Mouse (Mus musculus) heart, postnatal 10 days (tissue): ENCODE measurements around the gene Zfp345. TPM values are rescaled to one million over a fixed set of nuclear protein-coding genes. Genes with fewer than 3 reads are reported as not detected.
"Not testable (repeated sequence)": the region's sequence is repeated elsewhere in the genome, so short reads cannot be mapped to it uniquely, and the experiment has no call there.

Source experiments
- DNase-seq, 2 experiments: peaks; one replicate each; pipeline ENCODE4 v3.0.0; 2021
- intact Hi-C: fragments of 180-260 bp; cut with DNase I; formaldehyde crosslinking; loops from one replicate; pipeline ENCODE4 v1.15.1; 2025
- total RNA-seq, 2 experiments: library from RNA; stranded (reverse); gene quantifications; 2 replicates each; pipeline ENCODE4 v1.2.3; 2021

Zfp345 gene
- under 1 TPM; 0.30 to 0.53 TPM for total RNA-seq

GRCm38 (mm10) chr2:150484939-150485778, at the start of gene Zfp345:
Gene Zfp345, minus strand, starts transcription at chr2:150485091.
- DNase-seq, result peak; percentile 4 to 16
- intact Hi-C loops, result not testable (repeated sequence)

- DNase-seq, result no peak
- intact Hi-C loops, result no loop called here
These were observed 40.9 kb upstream of the Zfp345 start for GRCm38 (mm10) chr2:150525703-150526207.

GRCm38 (mm10) chr2:150512837-150513236, 27.9 kb upstream of the Zfp345 start:
- DNase-seq, result no peak
- intact Hi-C loops, result no loop called here

DNA sequence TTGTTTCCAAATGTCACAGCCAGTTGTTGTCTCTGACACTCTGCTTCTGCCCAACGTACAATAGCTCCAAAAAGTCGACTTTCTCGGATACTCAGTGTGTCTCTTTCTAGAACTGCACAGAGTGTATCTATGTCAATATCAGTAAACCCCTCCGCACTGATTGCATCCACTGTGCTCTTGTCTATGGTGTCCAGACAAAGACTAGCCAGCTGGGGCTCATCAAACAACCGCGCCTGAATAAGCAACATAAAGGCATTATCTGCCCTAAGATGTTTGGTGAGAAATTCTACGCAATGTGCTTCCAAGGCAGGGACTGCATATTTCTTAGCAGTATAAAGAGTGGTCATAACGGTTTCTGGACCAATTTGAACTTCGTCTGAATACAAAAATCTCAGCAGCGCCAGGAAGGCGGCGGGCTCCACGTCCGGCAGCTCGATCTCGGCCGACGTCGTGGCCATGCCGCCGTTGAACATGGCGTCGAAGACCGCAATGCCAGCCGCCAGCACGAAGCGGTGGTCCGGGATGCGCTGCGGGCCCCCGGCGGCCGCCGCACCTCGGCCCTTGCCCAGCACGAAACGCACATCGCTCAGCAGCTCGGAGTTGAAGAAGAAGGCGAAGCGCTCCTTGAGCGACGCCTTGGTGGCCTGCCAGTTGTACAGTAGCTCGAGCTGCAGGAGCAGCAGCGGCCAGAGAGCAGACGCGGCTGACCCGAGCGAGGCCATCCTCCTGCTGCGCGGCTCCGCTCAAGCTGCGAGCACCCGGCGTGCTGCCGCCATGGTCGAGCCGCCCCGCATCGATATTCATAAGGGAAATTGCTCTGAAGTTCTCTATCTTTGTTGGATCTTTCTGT, 15.5 kb upstream of the Zfp345 start:
- DNase-seq, result not testable (repeated sequence)

DNA sequence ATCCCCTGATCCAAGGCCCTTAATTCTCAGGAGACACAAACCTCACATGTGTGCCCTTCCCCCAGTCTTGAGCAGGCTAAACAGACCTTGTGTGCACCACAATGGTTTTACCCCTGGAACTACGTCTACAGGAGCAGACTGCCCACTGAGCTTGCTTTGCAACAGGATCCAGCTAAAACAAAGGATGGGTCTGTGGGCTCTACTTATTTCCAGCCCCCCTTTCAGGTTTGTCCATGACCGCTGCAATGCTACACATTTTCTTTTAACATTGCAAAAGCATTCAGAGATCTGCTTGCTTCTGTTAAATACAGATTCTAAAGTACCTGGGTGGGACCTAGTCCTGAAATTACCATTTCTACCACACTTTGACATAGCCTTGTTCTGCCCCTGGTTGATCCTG, 8.1 kb upstream of the Zfp345 start:
- DNase-seq, result no peak

More for the DNA sequence above, 15.5 kb upstream of the Zfp345 start:
- intact Hi-C loops, result not testable (repeated sequence)

DNA sequence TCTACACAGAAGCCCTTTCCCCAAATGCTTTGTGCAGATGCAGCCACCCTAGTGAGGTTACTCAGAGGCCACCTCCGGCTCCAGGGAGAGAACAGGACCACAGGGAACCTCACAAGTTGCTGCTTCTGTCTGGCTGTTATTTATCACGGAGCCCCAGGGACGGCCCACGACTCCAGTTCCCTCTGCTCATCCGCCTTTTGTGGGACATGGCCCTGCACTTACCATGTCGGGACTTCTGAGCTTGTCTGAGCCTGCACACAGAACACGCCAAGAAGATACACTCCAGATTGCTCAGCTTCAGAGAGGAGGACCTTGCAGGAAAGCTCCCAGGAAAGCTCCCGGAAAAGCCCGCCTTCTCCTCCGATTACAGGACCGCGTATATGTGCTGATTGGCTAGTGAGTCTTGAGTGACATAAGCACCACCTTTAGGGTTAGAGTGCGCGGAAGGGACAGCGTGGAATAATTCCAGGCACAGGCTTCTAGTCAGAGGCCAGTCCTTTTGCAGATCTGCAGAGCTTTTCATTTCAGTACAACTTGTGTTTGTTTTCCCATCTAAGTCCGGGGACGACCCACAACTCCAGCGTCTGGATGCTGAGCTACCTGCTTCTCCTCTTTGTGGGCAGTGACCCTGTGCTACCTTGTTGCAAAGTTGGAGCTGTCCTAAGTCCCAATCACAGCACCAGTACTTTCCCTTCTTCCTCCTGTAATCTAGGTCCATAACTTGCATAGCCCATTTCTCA, 33.5 kb downstream of the Zfp345 start, which contains the start of gene Zfp442:
Gene Zfp442 (minus strand): TSS at position 307 of the 740 bp plus-strand sequence.
- intact Hi-C loops, result not testable (repeated sequence)
- DNase-seq, result peak; percentile 78 to 83

More for the DNA sequence above, 8.1 kb upstream of the Zfp345 start:
- intact Hi-C loops, result no loop called here

- intact Hi-C loops, DNase-seq: not testable (repeated sequence)
These were observed 45.8 kb downstream of the Zfp345 start for GRCm38 (mm10) chr2:150439084-150439483.

Other genes starting within 250 kb of the Zfp345 start
- 1 to 10 TPM; 2.6 to 4.6 TPM for gene Gm21994, start 229.5 kb downstream of the Zfp345 start, total RNA-seq
- under 1 TPM; 0.10 to 0.19 TPM for gene Gm14124, start 227.6 kb downstream of the Zfp345 start, total RNA-seq
- gene Gm10130, start 161.4 kb downstream of the Zfp345 start, total RNA-seq, result 1 to 10 TPM; 1.2 to 1.9 TPM
- 1 to 10 TPM; 3.2 to 3.9 TPM for gene 3300002I08Rik, start 122.3 kb downstream of the Zfp345 start, total RNA-seq
- 1 to 10 TPM; 4.0 to 8.4 TPM for gene Zfp442, start 33.6 kb downstream of the Zfp345 start, total RNA-seq
- not detected for gene Cst7, start 85.3 kb upstream of the Zfp345 start, total RNA-seq
- gene Apmap, start 123.5 kb upstream of the Zfp345 start, total RNA-seq, result 10 to 100 TPM; 45.6 to 62.8 TPM
- 10 to 100 TPM; 66.8 to 68.2 TPM for gene Acss1, start 183.4 kb upstream of the Zfp345 start, total RNA-seq
- not detected for gene Vsx1, start 204.3 kb upstream of the Zfp345 start, total RNA-seq